Mouse (Mus musculus) thymus, postnatal 25 days (tissue): ENCODE measurements around the gene Ubald2.

Experiments
- DNase-seq: peaks from one replicate; pipeline ENCODE4 v3.0.0; 2022

Ubald2 gene

GRCm38 (mm10) chr11:116434287-116434966, 533 bp downstream of the Ubald2 start:
- DNase-seq: peak; percentile 75

- no peak for DNase-seq
These were observed 1.3 kb downstream of the Ubald2 start for GRCm38 (mm10) chr11:116434967-116435752.

DNA sequence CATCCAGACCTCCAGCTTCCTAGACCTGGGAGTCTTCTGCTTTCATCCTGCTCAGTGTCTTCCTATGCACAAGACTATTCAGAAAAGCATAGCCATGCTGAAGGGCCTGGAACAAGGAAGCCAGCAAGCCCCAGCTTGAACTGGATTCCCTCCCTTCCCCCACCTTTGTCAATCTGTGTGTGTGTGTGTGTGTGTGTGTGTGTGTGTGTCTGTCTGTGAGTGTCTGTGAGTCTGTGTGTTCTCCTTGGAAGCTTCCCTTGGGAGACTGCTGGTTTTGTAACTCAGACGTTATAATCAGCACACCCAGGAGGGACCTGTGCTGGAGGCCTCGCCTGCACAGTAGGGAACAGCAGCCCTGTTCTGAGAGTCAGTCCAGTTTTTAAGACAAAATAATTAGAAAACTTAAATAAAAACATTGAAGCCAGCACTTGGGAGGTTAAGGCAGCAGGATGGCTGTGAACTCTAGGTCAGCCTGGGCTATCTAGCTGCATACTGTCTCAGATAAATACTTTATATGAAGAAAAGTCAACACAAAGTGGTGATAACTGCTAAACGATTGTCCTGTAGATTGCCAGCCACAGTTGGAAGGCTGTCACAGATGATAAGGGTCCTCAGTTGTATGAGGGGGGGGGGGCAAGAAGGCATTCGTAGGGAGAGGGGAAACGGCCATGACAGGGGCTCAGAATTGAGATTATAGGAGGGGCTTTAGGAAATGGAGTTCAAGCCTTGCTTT, 2.3 kb downstream of the Ubald2 start:
- no peak for DNase-seq

- no peak for DNase-seq
These were observed 2.9 kb downstream of the Ubald2 start for GRCm38 (mm10) chr11:116436725-116437331.

- DNase-seq: no peak
These were observed 3.6 kb downstream of the Ubald2 start for GRCm38 (mm10) chr11:116437541-116437940.

DNA sequence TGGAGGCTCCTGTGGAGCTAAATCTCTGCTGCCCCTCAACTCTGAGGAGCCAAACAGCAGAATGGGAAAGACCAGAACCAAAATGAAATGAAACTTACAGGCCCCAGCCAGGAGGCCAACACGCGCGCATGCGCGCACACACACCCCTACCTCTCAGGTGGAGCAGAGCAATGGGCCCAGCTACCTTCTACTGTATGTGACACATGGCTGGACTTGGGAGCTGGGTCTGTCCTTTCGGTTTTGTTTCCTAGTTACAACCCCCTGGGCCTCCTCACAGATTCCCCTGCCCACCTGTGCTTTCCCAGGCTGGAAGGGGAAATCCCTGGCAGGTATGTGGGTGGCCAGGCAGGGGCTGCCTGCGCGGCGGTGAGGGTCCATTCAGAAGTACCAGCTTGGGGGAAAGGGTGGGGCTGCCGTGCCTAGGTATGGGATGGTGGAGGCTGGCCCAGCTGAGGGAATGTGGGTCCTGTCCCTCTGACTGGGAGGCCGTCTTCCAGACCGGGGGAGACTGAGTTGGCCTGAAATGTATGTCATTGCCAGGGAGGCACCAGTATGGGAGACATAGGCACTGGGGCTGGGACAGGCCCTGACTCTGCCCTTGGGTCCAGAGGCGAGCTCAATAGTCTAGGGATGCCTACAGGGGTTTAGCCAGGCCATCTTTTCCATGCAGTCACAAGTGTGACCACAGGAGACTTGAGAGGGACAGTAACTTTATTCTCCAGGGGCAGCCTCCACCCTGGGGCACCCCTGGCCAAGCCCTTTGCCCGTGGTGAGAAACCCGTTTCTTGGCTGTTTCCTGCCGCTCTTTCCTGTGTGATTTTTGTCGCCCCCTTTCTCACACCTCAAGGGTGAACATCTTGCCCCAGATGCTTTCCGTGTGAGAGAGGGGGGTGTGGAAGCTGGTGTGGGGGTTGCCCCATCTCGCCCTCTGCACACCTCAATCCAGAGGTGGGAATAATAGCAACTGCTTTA, 5.7 kb downstream of the Ubald2 start:
- DNase-seq: peak; percentile 61

DNA sequence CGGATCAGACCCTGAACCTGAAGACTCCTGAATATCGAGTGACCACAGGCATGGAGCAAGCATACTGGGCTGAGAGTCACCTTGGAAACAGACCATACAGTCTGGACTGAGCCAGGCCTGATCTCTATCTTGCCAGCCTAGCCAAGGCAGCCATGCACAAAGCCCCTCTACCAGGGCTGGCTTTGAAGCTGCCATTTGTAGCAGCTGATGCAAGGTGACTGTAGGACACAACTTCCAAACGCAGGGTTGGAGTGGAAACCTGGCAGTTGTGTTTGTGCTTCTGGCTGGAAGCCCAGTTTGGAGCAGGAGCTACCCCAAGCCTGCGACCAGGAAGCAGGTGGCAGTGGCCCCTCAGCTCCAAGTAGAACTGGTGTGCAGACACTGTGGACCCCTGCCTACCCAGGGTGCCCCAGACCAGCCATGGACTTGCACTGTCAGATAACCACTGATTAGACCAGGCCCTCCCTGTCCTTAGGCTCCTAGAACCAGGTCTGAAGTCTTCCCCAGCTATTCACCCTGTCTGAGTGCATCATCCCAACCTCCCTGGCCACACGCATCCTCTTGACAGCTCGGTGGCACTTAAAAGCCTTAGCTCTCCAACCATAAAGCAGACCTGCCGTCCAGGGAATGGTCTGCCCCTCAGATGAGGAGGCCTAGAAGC, 6.6 kb downstream of the Ubald2 start:
- DNase-seq: no peak

DNA sequence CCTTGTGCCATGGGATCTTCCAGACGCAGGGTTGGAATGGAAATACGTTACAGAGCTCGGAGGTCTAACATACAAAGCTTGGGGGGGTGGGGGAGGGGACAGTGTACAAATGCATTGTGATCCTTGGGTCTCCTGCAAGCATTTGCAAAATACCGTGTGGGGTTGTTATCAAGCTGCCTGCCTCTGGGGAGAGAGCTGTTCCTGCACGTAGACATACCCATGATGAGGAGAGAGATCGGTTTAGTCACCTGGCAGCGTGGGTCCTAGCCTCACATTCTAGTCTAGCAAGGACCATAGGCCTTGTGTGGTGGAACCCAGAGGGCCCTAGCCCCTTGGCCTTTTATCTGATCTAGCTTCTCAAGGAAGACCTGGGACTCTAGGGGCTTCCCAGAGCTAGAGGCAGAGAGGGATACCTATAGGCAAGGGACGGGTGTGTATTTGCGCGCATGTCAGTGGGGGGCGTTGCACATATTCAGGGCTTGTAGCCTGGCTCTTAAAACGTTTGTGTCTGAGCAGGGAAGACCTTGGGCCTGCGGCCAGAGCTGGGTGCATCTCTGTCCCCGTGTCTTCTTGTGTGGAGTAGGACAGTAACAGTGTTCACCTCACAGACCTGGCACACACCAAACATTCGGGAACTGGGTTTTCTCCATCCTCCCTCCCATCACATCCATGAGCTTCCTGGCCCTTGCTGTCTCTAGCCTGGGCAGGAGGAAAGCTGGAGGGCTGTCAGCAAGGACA, 8.4 kb downstream of the Ubald2 start:
- no peak for DNase-seq

DNA sequence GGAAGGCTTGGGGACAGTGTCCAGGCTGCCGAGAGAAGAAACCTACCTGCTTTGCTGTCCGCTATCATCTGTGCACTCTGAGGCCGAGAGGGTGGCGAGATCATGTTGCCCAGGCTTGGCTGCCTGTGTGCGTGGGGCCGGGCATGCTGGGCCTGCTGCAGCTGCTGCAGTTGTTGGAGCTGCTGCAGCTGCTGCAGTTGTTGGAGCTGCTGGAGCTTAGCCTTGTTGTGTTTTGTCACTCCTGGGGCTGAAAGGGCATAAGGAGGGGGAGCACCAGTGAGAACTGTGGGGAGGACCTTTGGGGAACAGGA, 8.9 kb downstream of the Ubald2 start:
- no peak for DNase-seq

DNA sequence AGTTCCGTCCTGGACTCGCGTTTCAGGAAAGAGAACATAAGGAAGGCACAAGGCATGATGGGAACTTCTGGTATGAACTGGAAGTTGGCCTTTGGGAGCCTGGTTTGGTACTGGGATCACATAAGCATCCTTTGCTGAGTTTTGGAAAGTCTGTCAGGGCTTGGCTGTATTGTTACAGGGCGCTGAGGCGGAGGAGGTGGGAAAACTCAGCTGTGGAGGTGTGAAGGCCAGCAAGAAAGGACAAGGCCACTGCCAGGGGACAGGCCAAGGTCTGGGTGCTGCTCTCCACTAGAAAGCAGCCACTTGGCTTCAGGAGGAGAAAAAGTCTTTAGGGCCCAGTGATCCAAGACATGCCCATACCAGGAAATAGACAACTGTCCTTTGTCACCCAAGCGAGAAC, 9.4 kb downstream of the Ubald2 start:
- no peak for DNase-seq

GRCm38 (mm10) chr11:116443935-116444334, 10.0 kb downstream of the Ubald2 start:
- no peak for DNase-seq

GRCm38 (mm10) chr11:116445596-116446307, 11.9 kb downstream of the Ubald2 start:
- DNase-seq: peak; percentile 93

DNA sequence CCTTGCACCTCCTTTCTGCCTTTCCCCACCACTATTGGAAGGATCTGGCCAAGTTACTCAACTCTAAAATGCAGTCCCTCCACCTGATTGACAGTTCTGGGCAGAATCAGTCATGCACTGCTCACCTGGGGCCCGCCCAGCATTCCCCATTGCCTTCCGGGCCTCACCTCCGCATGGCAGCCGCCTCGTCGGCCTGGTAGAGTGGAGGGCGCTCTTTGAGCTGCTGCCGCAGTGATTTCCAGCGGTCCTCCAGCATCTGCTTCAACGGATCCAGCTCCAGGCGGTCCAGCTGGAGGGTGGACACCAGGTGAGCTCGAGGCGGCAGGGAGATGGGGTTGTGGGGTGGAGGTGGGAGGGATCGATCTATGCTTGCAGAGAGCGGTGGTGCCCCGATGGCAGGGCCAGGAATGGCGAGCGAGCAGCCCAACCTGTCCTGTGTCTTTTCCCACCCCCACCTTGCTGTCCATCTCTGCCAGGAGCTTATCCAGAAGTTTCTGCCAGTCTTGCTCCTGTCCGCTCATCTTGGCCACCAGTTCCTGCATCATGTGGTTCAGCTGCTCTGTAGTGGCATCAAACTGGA, 12.5 kb downstream of the Ubald2 start:
- DNase-seq: no peak

GRCm38 (mm10) chr11:116447822-116448221, 13.9 kb downstream of the Ubald2 start:
- DNase-seq: no peak

- no peak for DNase-seq
These were observed 15.4 kb downstream of the Ubald2 start for GRCm38 (mm10) chr11:116449341-116449740.

GRCm38 (mm10) chr11:116453889-116454288, 20.0 kb downstream of the Ubald2 start:
- peak; percentile 33 for DNase-seq

GRCm38 (mm10) chr11:116456234-116456633, 22.3 kb downstream of the Ubald2 start:
- no peak for DNase-seq

- DNase-seq: no peak
These were observed 25.9 kb downstream of the Ubald2 start for GRCm38 (mm10) chr11:116459786-116460185.

DNA sequence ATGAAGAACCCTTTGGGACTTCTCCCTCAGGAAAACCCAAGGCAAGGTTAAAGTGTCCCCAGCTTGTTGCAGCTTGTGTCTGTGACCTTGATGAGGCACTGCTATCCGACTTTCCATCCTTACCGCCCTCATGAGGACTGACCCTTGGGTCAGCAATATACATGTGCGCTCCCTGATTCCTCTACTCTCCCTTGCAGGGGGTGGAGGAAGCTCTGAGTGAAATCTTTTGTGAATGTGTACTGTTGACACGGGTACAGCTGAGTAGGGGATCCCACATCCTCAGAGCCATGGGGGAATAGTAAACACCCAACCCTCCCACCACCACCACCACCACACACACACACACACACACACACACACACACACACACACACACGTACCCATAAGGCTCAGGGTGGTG, 29.4 kb downstream of the Ubald2 start:
- DNase-seq: no peak

DNA sequence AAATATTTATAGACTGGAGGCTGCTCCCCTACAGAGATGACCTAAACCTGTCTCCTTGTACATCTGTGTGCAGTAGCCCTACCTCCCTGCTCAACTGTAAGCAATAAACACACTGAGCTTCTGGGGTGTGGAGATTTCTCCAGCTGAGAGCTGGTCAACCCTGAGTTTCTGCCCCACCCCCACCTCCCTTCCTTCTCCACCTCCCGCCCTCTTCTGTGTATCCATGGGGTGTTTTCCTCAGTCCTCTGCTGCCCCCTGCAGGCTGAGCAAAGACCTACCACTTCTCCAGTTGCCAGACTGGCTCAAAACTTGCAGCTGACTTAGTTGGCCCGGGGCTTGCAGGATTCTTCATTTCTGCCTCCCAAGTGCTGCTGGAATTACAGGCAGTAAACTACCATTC, 29.9 kb downstream of the Ubald2 start:
- DNase-seq: peak; percentile 85
